Mouse (Mus musculus) frontal cortex, adult (tissue): ENCODE results near the gene Sod1.

Experiments
- ATAC-seq: cut with Nextera tagmentation; 2 replicates; pipeline ENCODE4 v1.9.2; 2017; ENCODE audit warnings: mild to moderate bottlenecking, moderate library complexity, mixed read lengths; ENCODE audit not compliant: low TSS enrichment

Gene Sod1

GRCm38 (mm10) chr16:90258950-90259349, 38.4 kb downstream of the Sod1 start:
- ATAC-seq: no peak

DNA sequence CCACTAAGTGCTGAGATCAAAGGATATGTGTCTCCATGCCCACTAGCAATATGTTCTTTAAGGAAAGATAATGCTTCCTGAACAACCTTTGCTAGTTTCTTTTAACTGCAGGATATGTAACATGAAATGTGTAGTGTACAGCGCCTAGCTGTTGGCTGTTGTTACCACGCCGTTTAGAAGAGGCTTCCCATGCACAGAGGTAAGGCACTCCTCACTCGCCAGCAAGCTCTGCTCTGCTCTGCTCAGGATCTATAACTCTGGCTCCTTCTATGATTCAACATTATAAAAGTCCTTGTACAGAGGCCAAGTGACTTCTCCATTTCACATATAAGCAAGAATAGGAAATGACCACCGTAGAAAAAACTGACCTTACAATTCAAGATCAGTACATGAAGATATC, 39.1 kb downstream of the Sod1 start:
- peak; percentile 57 for ATAC-seq

DNA sequence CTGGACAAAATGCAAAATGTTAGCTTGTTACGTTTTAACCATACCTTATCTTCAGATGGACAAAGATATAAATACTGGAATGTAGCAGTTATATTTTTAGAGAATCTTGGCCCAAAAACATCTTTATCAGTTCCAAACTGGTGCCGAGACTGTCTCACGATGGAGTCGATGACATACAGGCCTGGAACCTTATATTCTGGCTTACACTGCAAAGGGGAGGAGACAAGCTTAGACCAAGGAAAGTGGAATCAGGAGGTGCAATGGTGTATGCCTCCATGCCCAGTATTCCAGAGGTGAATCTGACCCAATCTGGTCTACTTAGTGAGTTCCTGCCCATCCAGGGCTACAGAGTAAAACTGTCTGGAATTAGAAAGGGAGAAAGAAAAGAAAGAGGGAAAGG, 39.5 kb downstream of the Sod1 start:
- ATAC-seq: peak; percentile 59

GRCm38 (mm10) chr16:90261791-90262190, 41.2 kb downstream of the Sod1 start:
- no peak for ATAC-seq

GRCm38 (mm10) chr16:90264021-90264420, 43.5 kb downstream of the Sod1 start:
- no peak for ATAC-seq

DNA sequence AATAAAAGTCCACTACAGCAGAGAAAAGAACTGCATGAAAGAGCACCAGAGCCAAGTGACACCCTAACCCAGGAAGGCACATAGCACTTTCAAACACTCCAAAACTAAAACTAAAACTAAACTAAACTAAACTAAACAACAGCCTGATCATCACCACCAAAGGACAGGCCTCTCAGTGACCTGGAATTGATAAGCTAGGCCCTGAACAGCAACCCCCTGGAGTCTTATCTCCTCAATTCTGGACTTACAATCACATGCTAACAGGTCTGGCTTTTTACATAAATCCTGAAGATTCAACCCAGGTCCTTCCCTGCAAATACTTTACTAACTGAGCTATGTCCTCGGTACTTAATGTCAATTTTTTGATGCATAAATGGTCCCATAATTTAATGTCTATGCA, 44.6 kb downstream of the Sod1 start:
- ATAC-seq: no peak

DNA sequence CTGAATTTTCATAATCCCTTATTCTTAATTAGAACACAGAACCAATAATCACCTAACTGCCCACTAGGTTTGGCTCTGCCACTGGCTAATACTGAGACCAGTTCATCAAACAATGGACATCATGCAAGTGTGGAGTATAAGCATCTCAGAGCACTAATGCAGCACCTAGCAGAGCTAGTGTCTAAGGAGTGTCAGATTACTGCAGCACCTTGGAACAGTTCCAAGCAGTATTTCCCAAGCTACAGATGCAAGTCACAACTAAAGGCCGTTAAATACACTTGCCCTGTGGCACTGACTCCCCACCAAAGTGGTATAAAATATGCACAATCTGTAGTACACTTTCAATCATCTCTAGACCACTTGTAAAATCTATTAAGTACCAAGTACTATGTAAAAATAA, 46.0 kb downstream of the Sod1 start:
- ATAC-seq: no peak

DNA sequence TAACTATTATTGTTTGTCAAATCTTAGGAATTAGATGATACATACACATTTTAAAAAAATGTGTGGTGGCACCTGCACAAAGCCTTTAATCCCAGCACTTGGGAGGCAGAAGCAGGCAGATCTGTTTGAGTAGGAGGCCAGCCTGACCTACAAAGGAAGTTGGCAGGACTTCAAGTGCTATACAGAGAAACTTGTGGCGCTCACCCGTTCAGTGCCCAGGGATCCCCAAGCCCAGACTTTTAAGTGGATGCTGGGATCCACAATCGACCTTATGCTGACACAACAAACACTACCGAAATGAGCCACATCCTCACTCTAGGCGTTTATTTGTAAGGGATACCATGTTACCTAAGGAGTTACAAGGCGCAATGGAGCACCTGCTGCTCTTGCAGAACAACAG, 55.0 kb downstream of the Sod1 start:
- no peak for ATAC-seq
